Mouse (Mus musculus) forebrain, embryonic 10.5 days (tissue): ENCODE results near the gene Zfp644. TPM values are rescaled to one million over a fixed set of nuclear protein-coding genes. Genes with fewer than 3 reads are reported as not detected.
A peak's percentile ranks its signal among the peaks of the same experiment; 100 is the strongest.
"Not testable (repeated sequence)": the region's sequence is repeated elsewhere in the genome, so short reads cannot be mapped to it uniquely, and the experiment has no call there.

Experiments used
- DNase-seq: peaks from one replicate; pipeline ENCODE4 v3.0.0-alpha.2; 2017; ENCODE audit warnings: low spot score; ENCODE audit errors: extremely low spot score
- H3K27ac ChIP-seq: fragments of 300-500 bp; sonication (generic); 2 replicates; pipeline ENCODE4 v1.5.1; 2016; ENCODE audit warnings: mild to moderate bottlenecking
- H3K27me3 ChIP-seq: fragments of 300-500 bp; sonication (generic); 2 replicates; pipeline ENCODE4 v1.6.1; 2016; ENCODE audit warnings: mild to moderate bottlenecking; ENCODE audit not compliant: poor library complexity, severe bottlenecking
- H3K36me3 ChIP-seq: fragments of 300-500 bp; sonication (generic); replicated peaks from 2 replicates; pipeline ENCODE4 v1.6.1; 2016; ENCODE audit warnings: mild to moderate bottlenecking, moderate library complexity
- H3K4me1 ChIP-seq: fragments of 300-500 bp; sonication (generic); 2 replicates; pipeline ENCODE4 v1.6.1; 2016
- H3K4me3 ChIP-seq: fragments of 300-500 bp; sonication (generic); 2 replicates; pipeline ENCODE4 v1.5.1; 2016; ENCODE audit warnings: mild to moderate bottlenecking, moderate library complexity
- H3K9me3 ChIP-seq: fragments of 300-500 bp; sonication (generic); 2 replicates; pipeline ENCODE4 v1.6.1; 2016; ENCODE audit warnings: mild to moderate bottlenecking, moderate library complexity
- WGBS: fragments of 180-500 bp; shearing (Covaris S2); methylation state at CpG from one replicate; pipeline ENCODE4 v1.1.7; 2016; 5-methylcytosine and 5-hydroxymethylcytosine counted together
- polyA plus RNA-seq: library from polyadenylated mRNA; unstranded; fragments of >200 nt; fragmentation: Nextera tagmentation; extraction: Ambion mirVana; gene quantifications from 2 replicates; pipeline ENCODE4 v1.2.1, GENCODE M21; 2016

The Zfp644 gene
- polyA plus RNA-seq, 1 experiment from 2014 or later, result 65.9 TPM

DNA sequence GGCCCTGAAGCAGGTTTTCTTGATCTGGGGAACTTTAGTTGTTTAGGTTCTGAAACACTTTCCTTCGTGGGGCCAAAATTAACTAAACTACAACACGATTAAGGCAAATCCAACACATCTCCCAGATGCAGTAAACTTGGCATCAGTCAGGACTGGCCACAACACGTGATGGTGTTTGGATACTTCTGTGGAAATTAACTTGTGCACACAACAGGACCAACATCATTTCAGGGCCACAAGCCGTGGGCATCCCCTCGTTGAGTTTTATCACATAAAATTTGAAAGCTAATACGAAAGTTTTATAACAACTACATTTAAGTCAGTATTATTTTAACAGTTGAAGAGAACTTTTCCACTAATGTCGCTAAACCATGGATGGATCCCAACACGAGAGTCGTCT lies 1.9 kb downstream of the Zfp644 start:
- peak overlapping the region; percentile 89 for H3K4me3 ChIP-seq
- peaks cover 31% of the 10 kb centered on the region for H3K4me1 ChIP-seq
- 53% methylated on average over 9 of the region's 9 CpGs for WGBS
- no peaks in the 10 kb centered on the region for H3K27me3 ChIP-seq
- no peak for DNase-seq
- H3K27ac ChIP-seq, result peak overlapping the region; percentile 100
- H3K36me3 ChIP-seq, result peaks cover 37% of the 10 kb centered on the region
- H3K9me3 ChIP-seq, result no peaks in the 10 kb centered on the region

DNA sequence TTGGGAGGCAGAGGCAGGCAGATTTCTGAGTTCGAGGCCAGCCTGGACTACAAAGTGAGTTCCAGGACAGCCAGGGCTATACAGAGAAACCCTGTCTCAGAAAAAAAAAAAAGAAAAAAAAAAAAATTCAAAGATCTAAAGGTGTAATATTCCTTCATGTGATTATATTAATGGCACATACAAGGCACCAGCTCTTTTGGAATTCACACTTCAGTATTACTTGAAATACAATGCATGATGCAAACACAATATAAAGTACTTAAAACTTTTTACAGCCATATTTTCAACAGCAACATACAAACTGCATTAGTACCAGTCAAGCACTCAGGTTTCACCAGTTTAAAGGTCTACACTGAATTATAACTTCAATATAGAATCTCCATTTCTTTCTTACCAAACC lies 2.4 kb downstream of the Zfp644 start:
- no peak for DNase-seq
- H3K27me3 ChIP-seq, result no peaks in the 10 kb centered on the region
- H3K4me1 ChIP-seq, result peaks cover 31% of the 10 kb centered on the region
- H3K4me3 ChIP-seq, result peak overlapping the region; percentile 89
- 0 out of 2 replicates have a peak overlapping the region, but pooled peaks have one; percentile 100 for H3K27ac ChIP-seq
- no peaks in the 10 kb centered on the region for H3K9me3 ChIP-seq
- peaks cover 42% of the 10 kb centered on the region for H3K36me3 ChIP-seq
- WGBS, result 92% methylated on average over 1 of the region's 1 CpGs

DNA sequence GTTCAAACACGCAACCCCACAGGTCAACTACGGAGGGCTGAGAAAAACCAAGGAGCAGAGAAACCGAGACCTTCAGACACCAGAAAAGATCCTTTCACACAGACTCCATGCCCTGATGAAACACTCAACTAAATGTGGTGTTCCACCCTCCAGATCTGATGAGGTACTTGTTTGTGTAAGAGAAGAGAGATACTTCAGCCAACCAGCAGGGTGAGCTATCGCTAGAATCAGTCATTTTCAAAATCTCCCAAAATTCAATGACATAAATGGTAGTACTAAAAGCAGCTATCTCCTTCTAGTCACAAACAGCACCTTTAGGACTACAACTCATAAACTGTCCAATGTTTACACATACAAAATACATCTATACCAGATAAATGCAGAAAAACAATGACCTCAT lies 4.1 kb downstream of the Zfp644 start:
- H3K4me3 ChIP-seq, result no peak overlapping the region
- H3K27me3 ChIP-seq, result no peaks in the 10 kb centered on the region
- H3K4me1 ChIP-seq, result peaks cover 31% of the 10 kb centered on the region
- H3K27ac ChIP-seq, result no peak overlapping the region
- 85% methylated on average over 4 of the region's 4 CpGs for WGBS
- H3K36me3 ChIP-seq, result peaks cover 58% of the 10 kb centered on the region
- no peak for DNase-seq
- H3K9me3 ChIP-seq, result no peaks in the 10 kb centered on the region

- DNase-seq, result no peak
- Histone ChIP-seq H3K9me3 (no peaks in the 10 kb centered on the region), H3K4me3 (no peak overlapping the region), H3K27ac (no peak overlapping the region), H3K36me3 (peaks cover 38% of the 10 kb centered on the region), H3K4me1 (no peaks in the 10 kb centered on the region), H3K27me3 (no peaks in the 10 kb centered on the region)
- WGBS, result 93% methylated on average over 6 of the region's 6 CpGs
These were observed 16.2 kb downstream of the Zfp644 start for GRCm38 (mm10) chr5:106680636-106681458.

- Histone ChIP-seq H3K27ac (no peak overlapping the region), H3K27me3 (no peaks in the 10 kb centered on the region), H3K4me1 (no peaks in the 10 kb centered on the region), H3K4me3 (no peak overlapping the region), H3K36me3 (peaks cover 31% of the 10 kb centered on the region), H3K9me3 (no peaks in the 10 kb centered on the region)
- WGBS, result 96% methylated on average over 1 of the region's 1 CpGs
- DNase-seq, result no peak
These were observed 17.4 kb downstream of the Zfp644 start for GRCm38 (mm10) chr5:106679659-106680058.

DNA sequence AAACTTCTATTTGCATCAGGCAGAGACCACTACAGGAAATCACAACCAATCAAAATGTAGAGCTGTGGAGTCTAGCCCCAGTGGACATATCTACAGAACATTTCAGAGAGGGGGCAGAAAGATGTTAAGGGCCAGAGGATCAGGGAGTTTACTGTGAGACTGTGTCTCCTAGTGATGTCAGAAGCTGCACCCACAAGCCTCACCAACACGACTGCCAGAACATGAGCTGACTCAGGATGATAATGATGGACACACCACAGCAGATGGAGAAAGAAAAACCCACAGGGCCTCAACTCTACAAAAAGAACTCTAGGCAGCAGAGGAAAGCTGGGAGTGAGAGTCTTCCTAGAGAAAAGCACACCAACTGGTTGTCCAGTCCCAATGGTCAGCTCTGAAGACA lies 18.3 kb downstream of the Zfp644 start:
- WGBS, result 82% methylated on average over 1 of the region's 1 CpGs
- H3K27ac ChIP-seq, H3K27me3 ChIP-seq, H3K9me3 ChIP-seq, H3K4me1 ChIP-seq, DNase-seq, H3K4me3 ChIP-seq: not testable (repeated sequence)
- H3K36me3 ChIP-seq, result peaks cover 30% of the 10 kb centered on the region

DNA sequence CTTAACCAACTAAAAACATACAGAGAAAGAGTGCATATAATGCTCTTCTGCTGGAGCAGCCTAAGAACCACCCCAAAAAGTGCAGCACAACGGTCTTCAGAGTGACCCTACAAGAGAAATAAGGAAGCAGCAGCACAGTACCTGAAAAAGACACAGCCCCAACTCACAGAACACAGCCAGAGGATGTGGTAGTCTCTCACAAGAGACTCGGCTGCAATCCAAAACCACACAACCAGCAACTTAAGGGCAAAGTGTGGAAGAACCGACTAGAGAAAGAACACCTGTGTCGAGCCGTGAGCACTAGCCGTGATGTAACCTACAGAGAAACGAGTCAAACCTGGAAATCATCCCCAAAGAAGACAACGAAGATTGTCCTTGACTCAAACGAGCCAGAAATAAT lies 20.3 kb downstream of the Zfp644 start:
- H3K27me3 ChIP-seq, result no peaks in the 10 kb centered on the region
- 91% methylated on average over 9 of the region's 9 CpGs for WGBS
- H3K36me3 ChIP-seq, result peaks cover 24% of the 10 kb centered on the region
- H3K4me3 ChIP-seq, result no peak overlapping the region
- H3K4me1 ChIP-seq, result no peaks in the 10 kb centered on the region
- no peaks in the 10 kb centered on the region for H3K9me3 ChIP-seq
- H3K27ac ChIP-seq, result no peak overlapping the region
- no peak for DNase-seq

GRCm38 (mm10) chr5:106672597-106672996 lies 24.5 kb downstream of the Zfp644 start:
- DNase-seq, result no peak
- Histone ChIP-seq H3K27ac (no peak overlapping the region), H3K4me1 (no peaks in the 10 kb centered on the region), H3K36me3 (peaks cover 49% of the 10 kb centered on the region), H3K9me3 (peaks cover 5% of the 10 kb centered on the region; the same call in 1 of the 2 replicates), H3K27me3 (no peaks in the 10 kb centered on the region), H3K4me3 (no peak overlapping the region)

DNA sequence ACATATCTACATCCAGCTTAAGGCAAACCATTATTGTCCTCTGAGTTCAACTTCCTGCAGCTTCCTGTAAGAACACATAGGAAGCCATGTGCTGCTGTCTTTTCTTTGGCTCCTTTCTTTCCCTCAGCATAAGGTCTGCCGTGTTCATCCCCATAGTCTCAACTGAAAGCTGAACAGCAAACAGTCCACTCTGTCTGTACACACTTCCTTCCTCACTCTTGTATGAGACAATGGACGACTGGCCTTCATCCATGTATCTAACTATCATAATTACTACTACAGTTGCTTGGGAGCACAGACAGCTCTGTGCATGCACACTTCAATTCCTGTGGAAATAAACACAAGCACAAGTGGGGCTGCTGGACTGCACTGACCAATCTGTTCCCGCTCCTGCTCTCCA lies 25.2 kb downstream of the Zfp644 start:
- Histone ChIP-seq H3K36me3 (peaks cover 51% of the 10 kb centered on the region), H3K27me3 (no peaks in the 10 kb centered on the region), H3K4me3 (no peak overlapping the region), H3K9me3 (peaks cover 5% of the 10 kb centered on the region; the same call in 1 of the 2 replicates), H3K27ac (no peak overlapping the region), H3K4me1 (no peaks in the 10 kb centered on the region)
- no peak for DNase-seq
- 93% methylated on average over 3 of the region's 3 CpGs for WGBS

DNA sequence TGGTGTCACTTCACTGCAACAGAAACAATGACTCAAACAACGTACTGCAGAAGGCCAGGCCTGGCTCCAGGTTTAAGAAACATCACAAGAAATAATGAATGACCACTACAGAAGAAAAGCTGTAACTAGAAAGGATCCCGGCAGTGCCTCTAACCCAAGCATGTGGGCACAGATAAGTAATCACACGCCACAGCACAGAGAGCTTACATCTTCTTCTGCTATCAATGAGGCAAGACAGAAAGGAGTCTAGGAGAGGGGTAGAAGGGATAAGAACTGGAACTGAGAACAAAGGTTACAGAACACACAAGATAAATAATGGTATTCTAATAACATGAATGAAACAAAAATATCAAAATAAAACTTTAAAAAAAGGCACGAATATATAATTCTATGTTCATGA lies 32.2 kb downstream of the Zfp644 start:
- DNase-seq, result no peak

GRCm38 (mm10) chr5:106660867-106661266 lies 36.2 kb downstream of the Zfp644 start:
- H3K4me3 ChIP-seq, result no peak overlapping the region
- no peaks in the 10 kb centered on the region for H3K4me1 ChIP-seq
- H3K27ac ChIP-seq, result no peak overlapping the region
- H3K9me3 ChIP-seq, result no peaks in the 10 kb centered on the region
- H3K27me3 ChIP-seq, result no peaks in the 10 kb centered on the region
- H3K36me3 ChIP-seq, result peaks cover 72% of the 10 kb centered on the region
- 86% methylated on average over 1 of the region's 1 CpGs for WGBS
- DNase-seq, result no peak

More for the DNA sequence above, 32.2 kb downstream of the Zfp644 start:
- H3K4me1 ChIP-seq, result no peaks in the 10 kb centered on the region
- no peak overlapping the region for H3K27ac ChIP-seq
- H3K4me3 ChIP-seq, result no peak overlapping the region
- peaks cover 73% of the 10 kb centered on the region for H3K36me3 ChIP-seq
- WGBS, result 91% methylated on average over 4 of the region's 4 CpGs
- H3K9me3 ChIP-seq, result no peaks in the 10 kb centered on the region
- no peaks in the 10 kb centered on the region for H3K27me3 ChIP-seq

- Histone ChIP-seq H3K27ac (no peak overlapping the region), H3K9me3 (0 out of 2 replicates have a peak, but pooled peaks cover 3% of the 10 kb centered on the region), H3K27me3 (no peaks in the 10 kb centered on the region), H3K4me1 (no peaks in the 10 kb centered on the region), H3K36me3 (peaks cover 49% of the 10 kb centered on the region), H3K4me3 (no peak overlapping the region)
- 93% methylated on average over 3 of the region's 3 CpGs for WGBS
- DNase-seq, result no peak
These were observed 44.2 kb downstream of the Zfp644 start for GRCm38 (mm10) chr5:106652790-106653328.

GRCm38 (mm10) chr5:106652220-106652753 lies 44.8 kb downstream of the Zfp644 start:
- Histone ChIP-seq H3K27me3 (no peaks in the 10 kb centered on the region), H3K4me3 (no peak overlapping the region), H3K4me1 (no peaks in the 10 kb centered on the region), H3K36me3 (peaks cover 44% of the 10 kb centered on the region), H3K27ac (no peak overlapping the region), H3K9me3 (0 out of 2 replicates have a peak, but pooled peaks cover 3% of the 10 kb centered on the region)
- WGBS, result 92% methylated on average over 4 of the region's 4 CpGs
- DNase-seq, result no peak
